Mouse (Mus musculus): Measurements from ENCODE around the gene Prn.

DNA sequence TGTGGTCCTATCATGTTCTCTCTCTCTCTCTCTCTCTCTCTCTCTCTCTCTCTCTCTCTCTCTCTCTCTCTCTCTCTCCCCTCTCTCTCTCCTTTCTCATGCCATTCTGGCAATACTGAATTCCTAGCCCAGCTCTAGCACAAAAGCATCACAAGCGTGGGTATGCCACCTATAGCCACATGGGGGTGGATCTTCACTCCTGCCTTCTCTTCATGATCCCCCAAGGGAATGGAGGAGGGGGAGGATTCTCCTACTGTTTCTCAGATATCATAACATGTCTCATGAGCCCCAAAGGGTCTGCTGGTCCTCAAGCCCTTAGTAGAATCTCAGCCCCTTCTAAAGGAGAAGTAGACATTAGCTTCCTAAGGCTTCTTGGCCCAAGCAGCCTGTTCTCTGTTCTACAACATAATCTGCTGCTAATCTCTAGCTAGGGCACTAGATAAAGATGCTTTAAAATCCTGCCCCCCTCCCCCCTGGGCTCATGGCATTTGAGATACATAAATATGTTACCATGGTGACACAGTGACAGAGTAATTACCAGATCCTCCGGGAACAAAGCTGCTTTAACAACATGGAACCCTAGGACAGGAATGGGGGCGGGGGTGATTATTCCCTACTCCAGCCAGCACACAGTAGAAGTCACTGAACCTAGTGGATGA, 47.0 kb upstream of the Prn start:
- no peak for TF ChIP-seq CTCF (IDR thresholded peaks at IDR 0.05; ENCODE audit: extremely low read depth, insufficient read depth, insufficient read length, insufficient replicate concordance)
- no peak for TF ChIP-seq POLR2A (IDR thresholded peaks at IDR 0.05; ENCODE audit: low read depth, low read length)

Data from spleen, adult 2 months (tissue).